Mouse (Mus musculus): Measurements from ENCODE around the gene Tomt.
"Not testable (repeated sequence)": the region's sequence is repeated elsewhere in the genome, so short reads cannot be mapped to it uniquely, and the experiment has no call there.

The Tomt gene

GRCm38 (mm10) chr7:101906287-101906681 is at the start of gene Tomt:
Tomt (minus strand) TSS chr7:101906359.
- DNase-seq (ENCODE audit: low read depth, low spot score) = peak; percentile 13

GRCm38 (mm10) chr7:101955862-101956261 is 49.7 kb upstream of the Tomt start:
- no peak for DNase-seq (ENCODE audit: low read depth, low spot score)

DNA sequence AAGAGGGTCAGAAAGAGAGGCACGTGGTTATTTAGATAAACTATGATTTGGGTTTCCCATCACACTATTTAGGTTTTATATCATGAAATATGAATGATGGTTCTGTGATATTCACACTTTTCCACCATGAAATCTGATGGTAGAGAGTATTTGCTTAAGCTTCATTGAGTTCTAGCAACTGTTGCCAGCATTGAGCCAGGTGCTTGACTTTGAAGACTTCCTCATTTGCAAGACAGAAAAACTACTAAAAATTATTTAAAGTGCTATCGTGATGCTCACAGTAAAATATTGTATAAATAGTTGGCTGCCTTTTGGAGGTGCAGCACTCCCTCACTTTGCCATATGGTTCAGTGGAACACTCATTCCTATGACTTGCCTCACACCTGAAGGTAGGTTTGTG is 49.1 kb upstream of the Tomt start:
- no peak for DNase-seq (ENCODE audit: low read depth, low spot score)

DNA sequence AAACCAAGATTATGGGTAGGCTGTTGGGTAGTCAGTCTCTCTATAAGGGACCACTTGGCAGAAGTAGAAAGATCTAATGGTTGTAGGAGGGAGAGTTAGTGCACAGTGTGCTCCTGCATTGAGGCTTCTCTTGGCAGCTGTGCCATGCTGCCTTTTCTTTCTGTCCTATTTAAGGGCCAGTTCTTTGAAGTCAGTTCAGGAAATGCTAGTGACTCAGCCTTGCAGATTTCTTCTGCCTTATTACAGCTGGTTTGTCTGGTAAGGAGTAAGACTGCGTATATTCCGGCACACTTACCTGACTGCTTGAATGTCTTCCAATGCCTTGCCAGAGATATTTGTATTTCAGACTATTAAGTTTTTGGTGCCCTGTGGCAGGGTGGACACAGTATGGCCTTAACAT is 48.0 kb upstream of the Tomt start:
- DNase-seq (ENCODE audit: low read depth, low spot score) = no peak

GRCm38 (mm10) chr7:101952098-101952497 is 45.9 kb upstream of the Tomt start:
- DNase-seq (ENCODE audit: low read depth, low spot score) = no peak

DNA sequence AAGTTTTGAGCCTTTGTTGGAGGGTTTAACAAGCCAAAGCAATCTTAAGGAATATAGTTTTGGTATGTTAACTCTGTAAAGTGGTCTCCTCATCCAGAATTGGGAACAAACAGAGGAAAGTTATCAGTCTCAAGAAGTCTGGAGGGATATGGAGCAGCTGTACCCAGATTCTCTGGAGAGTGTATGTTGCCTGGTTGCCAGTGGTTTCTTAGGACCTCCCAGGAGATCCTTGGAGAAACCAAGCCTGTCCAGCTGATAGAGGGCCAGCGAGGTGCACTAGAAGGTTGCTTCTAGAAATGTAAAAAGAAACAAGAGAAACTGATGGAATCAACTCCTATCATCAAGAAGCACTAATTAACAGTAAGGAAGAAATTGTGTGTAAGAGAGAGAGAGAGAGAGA is 45.5 kb upstream of the Tomt start:
- DNase-seq (ENCODE audit: low read depth, low spot score) = no peak

DNA sequence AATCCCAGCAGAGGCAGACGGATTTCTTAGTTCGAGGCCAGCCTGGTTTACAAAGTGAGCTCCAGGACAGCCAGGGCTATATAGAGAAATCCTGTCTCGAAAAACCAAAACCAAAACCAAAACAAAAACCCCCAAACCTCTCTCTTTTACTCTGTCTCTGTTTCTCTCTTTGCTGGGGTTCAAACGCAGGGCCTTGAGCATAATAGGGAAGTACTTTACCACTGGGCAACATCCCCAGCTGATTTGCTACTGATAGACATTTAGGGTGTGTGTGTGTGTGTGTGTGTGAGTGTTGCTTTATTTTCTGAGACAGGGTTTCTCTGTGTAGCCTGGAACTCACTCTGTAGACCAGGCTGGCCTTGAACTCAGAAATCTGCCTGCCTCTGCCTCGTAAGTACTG is 42.8 kb upstream of the Tomt start:
- not testable (repeated sequence) for DNase-seq (ENCODE audit: low read depth, low spot score)

DNA sequence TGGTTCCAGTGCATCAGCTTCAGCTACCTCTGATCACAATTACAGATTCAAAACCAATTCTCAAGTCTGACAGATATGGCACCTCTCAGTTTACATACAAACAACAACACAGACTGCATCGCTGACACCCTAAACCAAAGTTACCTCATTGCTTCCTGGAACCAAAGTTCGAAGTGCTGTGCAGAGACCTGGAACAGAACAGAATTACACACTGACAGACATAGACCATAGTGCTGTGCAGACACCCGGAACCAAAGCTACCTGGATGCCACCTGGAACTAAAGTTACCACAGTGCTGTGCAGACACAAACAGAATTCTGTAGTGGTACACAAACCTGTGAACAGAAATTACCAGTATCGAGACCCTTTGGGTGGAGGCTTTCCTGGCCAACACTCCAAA is 33.6 kb upstream of the Tomt start:
- DNase-seq (ENCODE audit: low read depth, low spot score) = no peak

- no peak for DNase-seq (ENCODE audit: low read depth, low spot score)
Measured at GRCm38 (mm10) chr7:101938348-101938747, 32.2 kb upstream of the Tomt start.

GRCm38 (mm10) chr7:101937569-101937968 is 31.4 kb upstream of the Tomt start:
- DNase-seq (ENCODE audit: low read depth, low spot score) = no peak

GRCm38 (mm10) chr7:101936996-101937395 is 30.8 kb upstream of the Tomt start:
- DNase-seq (ENCODE audit: low read depth, low spot score) = no peak

DNA sequence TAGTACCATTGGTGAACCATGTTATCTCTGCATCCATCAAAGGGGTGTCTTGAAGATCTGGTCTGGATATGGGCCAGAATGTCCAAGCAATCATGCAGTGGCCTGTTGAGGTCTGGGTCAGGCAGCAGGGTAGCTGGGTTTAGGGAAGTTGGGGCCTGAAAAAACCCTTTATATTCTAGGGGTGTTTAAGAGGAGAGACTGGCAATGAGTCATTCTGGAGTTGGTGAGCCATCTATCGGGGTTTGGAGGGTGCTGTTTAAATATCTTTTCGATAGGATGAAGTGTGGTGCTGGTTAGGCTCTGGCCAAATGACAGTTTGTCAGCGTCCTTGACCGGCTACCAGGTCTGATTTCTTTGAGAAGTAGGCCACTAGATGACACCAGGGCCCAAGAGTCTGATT is 29.8 kb upstream of the Tomt start:
- no peak for DNase-seq (ENCODE audit: low read depth, low spot score)

GRCm38 (mm10) chr7:101933751-101934240 is 27.6 kb upstream of the Tomt start, which contains the start of the genes Lrrc51 and Numa1:
Lrrc51 (minus strand) TSS chr7:101933895.
Numa1 (plus strand) TSS chr7:101934111.
- DNase-seq (ENCODE audit: low read depth, low spot score) = peak; percentile 95

DNA sequence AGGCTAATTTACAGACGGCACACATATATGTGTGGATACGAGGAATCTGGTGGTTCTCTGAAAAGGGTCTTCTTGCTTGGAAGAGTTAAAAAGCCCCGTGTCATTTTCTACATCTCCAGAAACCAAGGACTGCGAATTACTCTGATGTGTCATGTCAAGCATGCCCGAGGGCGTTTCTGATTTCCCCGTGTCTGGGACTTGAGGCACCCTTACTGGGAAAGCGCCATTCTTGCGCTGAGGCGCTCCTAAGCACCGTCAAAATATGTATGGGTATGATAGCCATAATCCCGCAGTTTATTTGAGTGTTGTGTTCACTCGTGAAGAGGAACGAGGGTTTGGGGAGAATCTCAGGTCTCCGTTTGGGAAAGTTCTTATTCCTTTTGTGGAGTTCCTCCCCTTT is 27.1 kb upstream of the Tomt start:
- peak; percentile 47 for DNase-seq (ENCODE audit: low read depth, low spot score)

GRCm38 (mm10) chr7:101932551-101932950 is 26.4 kb upstream of the Tomt start:
- DNase-seq (ENCODE audit: low read depth, low spot score) = no peak

DNA sequence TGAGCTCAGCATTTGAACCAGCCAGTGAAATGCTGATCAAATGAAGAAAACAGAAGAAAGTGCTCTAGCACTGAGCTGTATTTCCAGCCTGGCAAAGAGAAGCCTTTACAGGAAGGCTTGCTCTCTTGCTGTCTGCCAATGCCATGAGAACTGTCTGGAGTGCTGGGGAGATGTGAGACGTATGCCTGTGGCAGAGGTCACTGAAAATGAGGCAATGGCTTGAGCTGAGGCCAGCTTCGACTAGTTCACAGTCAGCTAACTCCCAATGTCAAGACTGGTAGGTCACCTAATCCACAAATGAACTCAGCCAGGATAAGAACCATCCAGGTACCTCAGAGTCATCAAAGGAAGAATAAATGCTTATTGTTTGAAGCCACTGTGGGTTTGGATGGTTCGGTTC is 21.9 kb upstream of the Tomt start:
- DNase-seq (ENCODE audit: low read depth, low spot score) = no peak

GRCm38 (mm10) chr7:101925892-101926291 is 19.7 kb upstream of the Tomt start:
- not testable (repeated sequence) for DNase-seq (ENCODE audit: low read depth, low spot score)

GRCm38 (mm10) chr7:101918071-101918470 is 11.9 kb upstream of the Tomt start:
- DNase-seq (ENCODE audit: low read depth, low spot score) = no peak

- DNase-seq (ENCODE audit: low read depth, low spot score) = no peak
Measured at GRCm38 (mm10) chr7:101911982-101912381, 5.8 kb upstream of the Tomt start.

- DNase-seq (ENCODE audit: low read depth, low spot score) = no peak
Measured at GRCm38 (mm10) chr7:101910138-101910537, 4.0 kb upstream of the Tomt start.

GRCm38 (mm10) chr7:101908367-101908766 is 2.2 kb upstream of the Tomt start:
- DNase-seq (ENCODE audit: low read depth, low spot score) = no peak

GRCm38 (mm10) chr7:101906696-101907095 is 537 bp upstream of the Tomt start:
- DNase-seq (ENCODE audit: low read depth, low spot score) = no peak

- peak; percentile 98 for DNase-seq (ENCODE audit: low read depth, low spot score)
Measured at GRCm38 (mm10) chr7:101905561-101906286, 435 bp downstream of the Tomt start, which contains the start of gene Lamtor1. Lamtor1 (plus strand) TSS chr7:101905904.
